ENCODE assay signal across 8 mouse cellular contexts in genomic region chr4:135963457-135964193, GRCm38 (mm10). TPM values are rescaled to one million over a fixed set of nuclear protein-coding genes. Genes with fewer than 3 reads are reported as not detected.
A peak's percentile ranks its signal among the peaks of the same experiment; 100 is the strongest.
DNase-seq lines count a peak whose midpoint lies in the region; ATAC-seq and TF ChIP-seq lines count a peak whose summit lies in the region.

Gene Gale (plus strand): TSS chr4:135963727.

- TF ChIP-seq EP300 in liver, postnatal 0 days (IDR thresholded peaks at IDR 0.05; ENCODE audit: low read depth), result peak; percentile 87

- peak within 1 kb of the TSS; percentile 50; the same call in 1 of the 2 replicates for H3K27ac ChIP-seq in forebrain, embryonic 11.5 days (ENCODE audit: low read depth, low read length)
- H3K27ac ChIP-seq in heart, embryonic 16.5 days (ENCODE audit: low read length), result peak within 1 kb of the TSS; percentile 92
- H3K27ac ChIP-seq in liver, postnatal 0 days (ENCODE audit: low read depth), result peak within 1 kb of the TSS; percentile 93
- H3K27ac ChIP-seq in neural tube, embryonic 14.5 days (ENCODE audit: low read depth, low read length), result peak within 1 kb of the TSS; percentile 88

- H3K4me3 ChIP-seq in E14TG2a.4 (replicated peaks; ENCODE audit: low read length), result peak within 1 kb of the TSS; percentile 93
- peak within 1 kb of the TSS; percentile 72 for H3K4me3 ChIP-seq in forebrain, embryonic 11.5 days (ENCODE audit: low read depth, low read length)
- peak within 1 kb of the TSS; percentile 66 for H3K4me3 ChIP-seq in heart, embryonic 16.5 days (ENCODE audit: low read length)
- peak within 1 kb of the TSS; percentile 72 for H3K4me3 ChIP-seq in liver, postnatal 0 days (ENCODE audit: low read depth, low read length)
- peak within 1 kb of the TSS; percentile 49 for H3K4me3 ChIP-seq in neural tube, embryonic 14.5 days (ENCODE audit: low read depth, low read length)

- under 1% methylated on average over 56 of the region's 56 CpGs for whole genome bisulfite sequencing in forebrain, embryonic 11.5 days
- WGBS in heart, embryonic 16.5 days, result under 1% methylated on average over 56 of the region's 56 CpGs
- WGBS in liver, postnatal 0 days (ENCODE audit: insufficient replicate concordance), result 1% methylated on average over 53 of the region's 56 CpGs
- WGBS in neural tube, embryonic 14.5 days, result under 1% methylated on average over 56 of the region's 56 CpGs

- H3K4me1 ChIP-seq in E14TG2a.4 (replicated peaks; ENCODE audit: low read depth, low read length), result peaks cover 62% of the 10 kb centered on the region
- H3K4me1 ChIP-seq in forebrain, embryonic 11.5 days (replicated peaks; ENCODE audit: control insufficient read depth, insufficient read depth, low read length), result peaks cover 6% of the 10 kb centered on the region
- peaks cover 19% of the 10 kb centered on the region for H3K4me1 ChIP-seq in heart, embryonic 16.5 days (ENCODE audit: control insufficient read depth, insufficient read depth, low read length)
- H3K4me1 ChIP-seq in liver, postnatal 0 days (ENCODE audit: insufficient read depth), result peaks cover 23% of the 10 kb centered on the region
- H3K4me1 ChIP-seq in neural tube, embryonic 14.5 days (ENCODE audit: control insufficient read depth, insufficient read depth, low read length), result peaks cover 14% of the 10 kb centered on the region; the same call in 1 of the 2 replicates

- H3K9me3 ChIP-seq in E14TG2a.4 (ENCODE audit: low read length), result no peaks in the 10 kb centered on the region
- H3K9me3 ChIP-seq in forebrain, embryonic 11.5 days (ENCODE audit: control insufficient read depth, low read length), result no peaks in the 10 kb centered on the region
- no peaks in the 10 kb centered on the region for H3K9me3 ChIP-seq in heart, embryonic 16.5 days (replicated peaks; ENCODE audit: control insufficient read depth, low read length)
- no peaks in the 10 kb centered on the region for H3K9me3 ChIP-seq in liver, postnatal 0 days (ENCODE audit: low read length)
- no peaks in the 10 kb centered on the region for H3K9me3 ChIP-seq in neural tube, embryonic 14.5 days (ENCODE audit: control insufficient read depth, low read length)

- ATAC-seq in forebrain, embryonic 11.5 days (replicated peaks; ENCODE audit: low FRiP score), result peak; percentile 91
- ATAC-seq in heart, embryonic 16.5 days (replicated peaks; ENCODE audit: extremely low read depth, insufficient read depth, low FRiP score), result peak; percentile 93
- ATAC-seq in liver, postnatal 0 days, result peak; percentile 88
- peak; percentile 96 for ATAC-seq in neural tube, embryonic 14.5 days (ENCODE audit: low read depth)

- H3K36me3 ChIP-seq in E14TG2a.4 (ENCODE audit: insufficient read depth, low read length), result peaks cover 37% of the 10 kb centered on the region
- peaks cover 5% of the 10 kb centered on the region; the same call in 1 of the 2 replicates for H3K36me3 ChIP-seq in forebrain, embryonic 11.5 days (ENCODE audit: control insufficient read depth, insufficient read depth, low read length)
- H3K36me3 ChIP-seq in heart, embryonic 16.5 days (ENCODE audit: control insufficient read depth, insufficient read depth), result peaks cover 23% of the 10 kb centered on the region
- H3K36me3 ChIP-seq in liver, postnatal 0 days (replicated peaks; ENCODE audit: insufficient read depth, low read length), result peaks cover 51% of the 10 kb centered on the region
- peaks cover 25% of the 10 kb centered on the region for H3K36me3 ChIP-seq in neural tube, embryonic 14.5 days (ENCODE audit: control insufficient read depth, insufficient read depth, low read length)

- peaks cover 9% of the 10 kb centered on the region for H3K27me3 ChIP-seq in E14TG2a.4 (ENCODE audit: insufficient read depth, low read length)
- H3K27me3 ChIP-seq in forebrain, embryonic 11.5 days (ENCODE audit: control insufficient read depth, insufficient read depth, low read length), result no peaks in the 10 kb centered on the region
- H3K27me3 ChIP-seq in heart, embryonic 16.5 days (ENCODE audit: control insufficient read depth, insufficient read depth, low read length), result no peaks in the 10 kb centered on the region
- H3K27me3 ChIP-seq in liver, postnatal 0 days (ENCODE audit: insufficient read depth, low read length), result no peaks in the 10 kb centered on the region
- H3K27me3 ChIP-seq in neural tube, embryonic 14.5 days (ENCODE audit: control insufficient read depth, insufficient read depth, low read length), result no peaks in the 10 kb centered on the region

- H3K4me2 ChIP-seq in forebrain, embryonic 11.5 days (ENCODE audit: low read depth, low read length, severe bottlenecking), result peak within 1 kb of the TSS; percentile 91
- H3K4me2 ChIP-seq in heart, embryonic 16.5 days (ENCODE audit: low read depth, low read length), result peak within 1 kb of the TSS; percentile 98
- peak within 1 kb of the TSS; percentile 100 for H3K4me2 ChIP-seq in liver, postnatal 0 days (ENCODE audit: low read depth, low read length)
- peak within 1 kb of the TSS; percentile 76 for H3K4me2 ChIP-seq in neural tube, embryonic 14.5 days (ENCODE audit: low read depth, low read length)

- no peak for TF ChIP-seq CTCF in E14TG2a.4 (conservative IDR thresholded peaks at IDR 0.05; ENCODE audit: low read length)
- TF ChIP-seq CTCF in liver, postnatal 0 days (IDR thresholded peaks at IDR 0.05; ENCODE audit: low read depth), result no peak

- H3K9ac ChIP-seq in forebrain, embryonic 11.5 days (ENCODE audit: low read length), result peak within 1 kb of the TSS; percentile 75
- peak within 1 kb of the TSS; percentile 95 for H3K9ac ChIP-seq in heart, embryonic 16.5 days (ENCODE audit: low read length)
- H3K9ac ChIP-seq in liver, postnatal 0 days (replicated peaks), result peak within 1 kb of the TSS; percentile 79
- H3K9ac ChIP-seq in neural tube, embryonic 14.5 days (replicated peaks; ENCODE audit: low read depth, low read length), result peak within 1 kb of the TSS; percentile 80

- peak; percentile 98 for DNase-seq in c-Kit-positive CD71-positive TER-119-negative erythroid progenitor cells, embryonic 14.5 days (ENCODE audit: low read depth)
- DNase-seq in forebrain, embryonic 11.5 days (ENCODE audit: low spot score), result peak; percentile 97
- peak; percentile 96 to 98 for DNase-seq in kidney, postnatal 36 days
- DNase-seq in liver, postnatal 0 days, result peak; percentile 98
- peak; percentile 95 for DNase-seq in testis, postnatal 10 days (ENCODE audit: low spot score)

RNA-seq across cellular contexts. Expression of gene Gale, which starts in this region (rescaled TPM):
- polyA plus RNA-seq in forebrain, embryonic 11.5 days (2014; fragmentation: Nextera tagmentation; extraction: Ambion mirVana), result 29.9 and 32.5 TPM in 2 replicates
- polyA plus RNA-seq in heart, embryonic 16.5 days (2015; fragmentation: Nextera tagmentation; extraction: Ambion mirVana), result 24.4 and 24.5 TPM in 2 replicates
- 82.2 and 96.5 TPM in 2 replicates for polyA plus RNA-seq in liver, postnatal 0 days (2015; fragmentation: Nextera tagmentation; extraction: Ambion mirVana)
- polyA plus RNA-seq in neural tube, embryonic 14.5 days (2014; fragmentation: Nextera tagmentation; extraction: Ambion mirVana), result 35.8 and 44.1 TPM in 2 replicates

Comparison
In these comparisons a context has a peak if more than half of its experiments do, and no peak if none do; other contexts are left out.
1. Peak in every context shown above with its lines: DNase-seq, ATAC-seq, H3K4me3 ChIP-seq and H3K27ac ChIP-seq.